Mouse (Mus musculus) left cerebral cortex, adult 9 months (tissue): ENCODE results near the gene Dnm2.
"Not testable (repeated sequence)": the region's sequence is repeated elsewhere in the genome, so short reads cannot be mapped to it uniquely, and the experiment has no call there.

Experiments
- DNase-seq, 2 experiments: peaks; one replicate each; pipeline ENCODE4 v3.0.0; 2022; ENCODE audit warnings: low spot score in 2 of 2

Dnm2 gene

DNA sequence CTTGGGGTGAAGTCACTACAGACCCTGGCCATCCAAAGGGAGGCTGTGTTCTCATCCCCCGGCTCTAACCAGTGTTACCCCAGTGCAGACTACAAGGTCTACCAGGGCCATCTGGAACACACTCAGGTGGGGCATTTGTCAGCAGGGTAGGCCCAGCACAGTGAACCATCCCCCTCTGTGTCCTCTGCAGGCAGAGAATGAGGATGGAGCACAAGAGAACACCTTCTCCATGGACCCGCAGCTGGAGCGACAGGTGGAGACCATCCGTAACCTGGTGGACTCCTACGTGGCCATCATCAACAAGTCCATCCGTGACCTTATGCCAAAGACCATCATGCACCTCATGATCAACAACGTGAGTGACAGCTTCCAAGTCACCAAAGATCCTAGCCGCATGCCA, 78.6 kb downstream of the Dnm2 start:
- no peak for DNase-seq

DNA sequence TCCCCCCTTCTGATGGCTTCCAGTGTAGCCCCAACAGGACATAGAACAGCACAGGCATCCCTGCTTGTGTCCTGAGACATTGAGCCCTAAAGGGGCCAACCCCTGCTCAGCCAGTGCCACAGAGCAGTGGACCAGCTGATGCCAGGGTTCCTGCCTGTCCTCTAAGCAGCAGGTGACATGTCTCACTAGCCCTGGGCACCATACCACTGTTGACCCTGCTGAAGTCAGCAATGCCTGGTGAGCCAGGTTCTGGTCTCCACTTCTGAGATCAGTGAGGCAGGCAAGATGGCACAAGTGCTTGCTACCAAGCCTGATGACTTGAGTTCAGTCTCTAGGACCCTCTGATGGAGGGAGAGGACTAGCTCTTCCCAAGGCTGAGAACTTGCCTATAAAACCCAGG, 81.1 kb downstream of the Dnm2 start:
- DNase-seq, result no peak

DNA sequence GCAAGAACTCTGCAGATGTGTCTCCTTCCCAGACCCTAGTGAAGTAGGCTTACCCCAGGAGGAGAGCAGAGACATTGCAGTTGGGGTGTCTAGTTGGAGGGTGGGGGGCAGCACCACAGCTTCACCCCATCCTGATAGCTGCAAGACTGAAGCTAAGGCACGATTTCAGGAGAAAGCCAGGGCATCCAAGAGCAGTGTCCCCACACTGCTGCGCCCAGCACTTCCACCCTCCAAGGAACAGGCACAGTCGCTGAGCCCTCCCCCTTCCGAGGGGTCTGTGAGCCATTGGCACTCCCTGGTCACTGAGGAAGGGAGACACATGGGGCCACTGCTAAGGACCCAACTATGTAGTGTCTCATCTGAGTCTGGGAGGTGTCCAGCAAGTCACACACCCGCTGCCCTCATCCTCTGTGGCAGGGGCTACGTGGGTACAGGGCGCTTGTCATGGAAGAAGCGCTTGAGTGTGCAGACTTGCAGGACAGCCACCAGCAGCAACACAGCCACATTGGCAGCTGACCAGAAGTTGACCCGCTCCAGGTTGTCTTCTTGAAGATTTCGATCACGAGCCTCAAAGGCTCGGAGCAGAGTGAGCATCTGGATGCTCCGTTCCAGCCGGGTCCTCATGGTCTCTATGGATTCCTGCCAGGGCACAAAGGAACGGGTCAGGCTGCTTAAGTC, 83.2 kb downstream of the Dnm2 start:
- DNase-seq, result no peak

DNA sequence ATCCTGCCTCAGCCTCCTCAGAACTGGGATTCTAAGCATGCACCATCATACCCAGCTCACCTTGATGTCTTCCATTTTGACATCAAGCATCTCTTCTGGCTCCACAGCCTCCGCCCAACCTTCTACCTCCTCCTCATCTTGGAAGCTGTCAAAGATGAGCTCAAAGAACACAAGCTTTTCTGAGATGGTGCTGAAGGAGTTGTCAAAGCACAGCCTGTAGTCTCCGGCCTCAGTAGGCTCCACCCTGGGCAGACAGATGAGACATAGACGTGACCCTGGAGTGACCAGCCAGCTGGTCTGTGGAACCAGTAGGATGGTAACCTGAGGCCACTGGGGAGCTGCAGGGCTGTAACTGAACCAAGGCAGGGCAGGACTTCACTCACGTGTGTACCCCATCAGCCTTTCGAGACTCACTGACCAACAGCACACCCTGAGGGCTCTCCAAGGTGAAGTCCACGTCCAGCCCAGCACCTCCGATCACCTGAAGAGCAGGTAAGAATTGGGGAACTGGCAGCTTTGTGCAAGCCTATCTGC, 84.2 kb downstream of the Dnm2 start:
- peak in 1 of 2 experiments; percentile 19 for DNase-seq

DNA sequence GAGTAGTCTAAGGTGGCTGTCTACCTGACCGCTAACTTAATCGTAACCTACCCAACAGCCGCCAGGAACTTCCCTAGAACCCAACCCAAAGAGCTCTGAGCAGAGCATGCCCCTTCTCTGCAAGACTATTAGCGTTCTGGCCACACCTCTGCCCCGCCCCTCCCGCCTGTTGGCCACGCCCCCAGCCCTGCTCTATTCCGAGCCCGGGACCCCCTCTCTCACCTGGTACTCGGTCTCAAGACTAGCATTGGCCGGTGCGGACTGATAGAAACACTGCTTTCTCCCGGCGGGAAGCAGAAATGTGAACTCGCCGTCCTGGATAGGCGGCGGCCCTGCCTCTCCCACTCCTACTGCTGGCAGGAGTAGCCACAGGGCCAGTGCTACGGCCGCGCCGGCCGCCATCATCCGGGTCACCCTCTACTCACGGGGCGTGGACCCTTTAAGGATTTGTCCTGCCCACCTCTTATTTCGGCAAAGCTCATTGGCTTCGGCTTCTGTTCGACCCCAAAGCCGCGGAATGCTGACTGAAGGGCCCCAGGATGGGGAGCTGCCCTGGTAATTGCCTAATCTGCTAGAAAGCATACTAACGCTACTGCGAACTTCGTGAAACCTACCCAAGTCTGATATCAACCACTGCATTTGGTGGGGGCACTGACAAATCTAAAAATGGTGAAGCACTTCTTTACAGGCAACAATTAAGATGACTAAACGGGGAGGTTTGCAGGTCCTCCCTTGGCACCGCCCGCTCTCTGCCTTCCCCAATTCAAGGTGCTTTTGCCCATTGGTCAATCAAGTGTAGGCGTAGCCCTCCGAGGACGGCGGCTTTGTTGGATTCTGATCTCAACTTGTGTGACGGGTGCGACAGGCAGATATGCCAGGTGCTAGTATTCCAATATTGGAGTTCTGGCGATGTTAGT, 85.3 kb downstream of the Dnm2 start, which contains the start of gene Tmed1:
Gene Tmed1, minus strand, starts transcription at position 481 of the 917 bp plus-strand sequence.
- DNase-seq, result peak; percentile 95

- DNase-seq, result no peak
Measured at GRCm38 (mm10) chr9:21510689-21511015, 85.9 kb downstream of the Dnm2 start.

DNA sequence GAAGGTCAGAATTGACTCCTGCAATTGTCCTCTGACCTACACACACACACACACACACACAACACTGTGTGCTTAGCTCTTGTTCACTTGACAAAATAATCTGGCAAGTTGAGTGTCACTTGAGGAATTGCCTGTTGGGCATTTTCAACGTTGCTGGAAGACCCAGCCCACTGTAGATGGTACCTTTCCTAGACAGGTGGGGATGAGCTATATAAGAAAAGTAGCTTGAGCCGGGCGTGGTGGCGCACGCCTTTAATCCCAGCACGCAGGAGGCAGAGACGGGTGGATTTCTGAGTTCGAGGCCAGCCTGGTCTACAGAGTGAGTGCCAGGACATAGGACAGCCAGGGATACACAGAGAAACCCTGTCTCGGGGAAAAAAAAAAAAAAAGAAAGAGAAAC, 86.3 kb downstream of the Dnm2 start:
- no peak for DNase-seq

GRCm38 (mm10) chr9:21513466-21513865, 88.8 kb downstream of the Dnm2 start:
- no peak for DNase-seq

DNA sequence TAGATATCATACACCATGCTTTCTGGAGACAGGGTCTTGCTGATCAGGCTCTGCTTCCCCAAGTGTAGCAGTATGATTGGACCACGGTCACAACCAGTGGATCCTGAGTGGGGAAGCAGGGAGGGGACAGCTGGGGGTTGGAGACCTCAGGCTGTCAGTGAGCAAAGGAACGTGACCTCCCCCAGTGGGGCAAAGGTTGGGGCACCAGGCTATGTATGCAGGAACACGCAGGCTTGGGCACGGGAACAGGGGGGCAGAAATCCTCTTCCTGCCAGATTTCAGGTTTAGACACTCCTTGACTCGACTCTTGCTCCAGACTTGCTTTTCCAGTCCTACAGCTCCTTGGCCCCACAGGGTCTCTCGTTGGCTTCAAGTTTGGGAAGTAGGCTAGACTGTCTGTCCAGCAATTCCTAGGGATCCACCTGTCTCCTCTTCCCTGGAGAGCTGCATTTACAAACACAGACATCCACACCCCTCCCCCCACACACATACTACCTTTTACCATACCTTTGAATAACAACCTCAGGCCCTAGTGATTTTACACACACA, 93.3 kb downstream of the Dnm2 start:
- DNase-seq, result no peak

- DNase-seq, result not testable (repeated sequence)
Measured at GRCm38 (mm10) chr9:21518690-21519089, 94.0 kb downstream of the Dnm2 start.

DNA sequence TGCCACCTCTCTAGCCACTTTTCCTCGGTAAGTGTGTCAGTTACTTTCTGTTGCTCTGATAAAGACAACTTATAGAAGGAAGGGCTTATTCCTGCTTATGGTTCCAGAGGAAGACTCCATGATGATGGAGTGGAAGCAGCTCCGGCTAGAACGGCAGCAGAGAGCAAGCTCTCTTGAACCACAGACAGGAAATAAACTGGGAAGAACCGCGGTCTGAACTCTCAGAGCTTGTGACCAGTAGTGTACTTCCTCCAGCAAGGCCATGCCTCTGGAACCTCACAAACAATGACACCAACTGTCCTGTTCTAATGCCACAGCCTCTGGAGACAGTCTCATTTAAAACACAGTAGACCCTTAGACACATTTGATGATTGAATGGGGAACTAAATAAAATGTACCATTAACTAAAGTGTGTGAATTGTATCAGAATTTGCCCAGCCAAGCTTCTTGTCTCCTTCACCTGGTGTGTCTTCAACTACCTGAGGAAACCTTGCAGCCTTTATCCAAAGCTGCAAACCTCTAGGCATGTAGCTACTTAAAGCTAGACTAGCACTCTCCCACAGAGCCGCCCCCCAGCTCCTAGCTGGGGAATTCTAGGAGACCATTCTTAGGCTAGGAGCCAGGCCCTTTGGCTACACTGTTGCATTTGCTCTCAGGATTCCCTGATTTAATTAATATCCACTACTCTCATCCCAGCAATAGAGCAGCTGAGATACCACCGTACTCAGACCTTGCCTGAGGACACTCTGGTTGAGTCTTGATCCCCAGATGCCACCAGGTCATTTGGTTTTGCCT, 100.6 kb downstream of the Dnm2 start:
- DNase-seq, result no peak

DNA sequence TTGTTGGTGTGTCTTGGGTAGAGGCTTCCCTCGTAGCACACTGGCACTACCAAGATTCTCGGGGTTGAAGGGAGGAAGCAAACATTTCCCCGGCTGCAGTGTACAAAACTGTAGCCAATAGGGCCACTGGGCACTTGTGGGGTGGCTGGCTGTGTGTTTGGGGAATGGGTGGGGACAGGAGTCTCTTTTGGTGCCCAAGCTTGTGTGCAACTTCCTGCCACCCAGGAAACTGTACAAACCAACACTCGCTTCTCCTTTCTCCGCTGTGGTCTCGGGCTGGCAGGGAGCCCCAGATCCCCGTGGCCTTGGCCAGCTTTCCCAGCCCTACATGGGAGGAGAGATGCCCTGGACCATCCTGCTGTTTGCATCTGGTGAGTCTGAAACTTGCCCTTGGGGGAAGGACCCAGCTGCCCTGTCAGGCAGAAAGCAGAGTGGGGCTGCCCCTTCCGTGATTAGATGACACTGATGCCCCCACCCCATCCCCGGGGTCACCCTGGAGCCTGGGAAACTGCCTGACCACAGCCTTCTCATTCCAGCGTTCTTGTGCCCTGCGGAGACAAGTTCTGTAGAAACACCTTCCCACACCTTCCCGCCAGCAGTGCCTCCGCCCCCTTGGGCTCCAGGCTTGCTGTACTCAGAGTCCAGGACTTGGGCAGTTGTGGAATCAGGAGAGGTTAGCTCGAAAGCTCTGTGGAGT, 101.4 kb downstream of the Dnm2 start, which contains the start of gene AB124611:
Gene AB124611, plus strand, starts transcription at position 240 of the 697 bp plus-strand sequence.
- DNase-seq, result no peak

DNA sequence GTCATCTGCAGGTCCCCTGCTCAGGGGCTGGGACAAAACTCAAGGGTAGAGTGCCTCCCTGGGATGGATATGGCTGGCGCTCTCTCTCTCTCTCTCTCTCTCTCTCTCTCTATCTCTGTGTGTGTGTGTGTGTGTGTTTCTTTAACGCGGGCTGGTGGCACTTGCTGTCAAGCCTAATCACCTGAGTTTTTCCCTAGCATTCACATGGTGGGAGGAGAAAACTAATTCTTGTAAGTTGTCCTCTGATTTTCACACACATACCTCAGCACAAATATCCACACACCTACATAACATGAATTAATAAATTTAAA, 101.9 kb downstream of the Dnm2 start:
- no peak for DNase-seq

DNA sequence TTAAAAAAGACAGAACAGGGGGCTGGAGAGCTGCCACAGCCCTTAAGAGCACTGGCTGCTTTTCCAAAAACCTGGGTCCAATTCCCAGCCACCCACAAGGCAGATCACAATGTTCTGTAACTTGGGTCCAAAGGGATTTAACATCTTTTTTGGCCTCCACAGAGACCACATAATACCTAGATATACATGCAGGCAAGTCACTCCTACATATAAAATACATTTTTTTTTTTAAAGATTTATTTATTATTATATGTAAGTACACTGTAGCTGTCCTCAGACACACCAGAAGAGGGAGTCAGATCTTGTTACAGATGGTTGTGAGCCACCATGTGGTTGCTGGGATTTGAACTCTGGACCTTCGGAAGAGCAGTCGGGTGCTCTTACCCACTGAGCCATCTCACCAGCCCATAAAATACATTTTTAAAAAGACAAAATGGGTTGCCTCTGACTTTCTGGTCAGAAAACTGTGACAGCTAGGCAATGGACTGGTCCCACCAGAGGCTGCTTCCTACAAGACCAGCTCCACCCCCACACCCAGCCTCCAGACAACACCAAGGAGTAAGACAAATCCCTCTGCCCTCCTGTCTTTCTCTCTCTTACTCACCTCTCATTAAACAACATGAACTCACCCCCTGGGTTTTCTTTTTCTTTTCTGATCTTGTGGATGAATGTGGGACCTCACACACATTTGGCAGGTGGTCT, 102.5 kb downstream of the Dnm2 start:
- DNase-seq, result no peak

- no peak for DNase-seq
Measured at GRCm38 (mm10) chr9:21527917-21528324, 103.2 kb downstream of the Dnm2 start.

DNA sequence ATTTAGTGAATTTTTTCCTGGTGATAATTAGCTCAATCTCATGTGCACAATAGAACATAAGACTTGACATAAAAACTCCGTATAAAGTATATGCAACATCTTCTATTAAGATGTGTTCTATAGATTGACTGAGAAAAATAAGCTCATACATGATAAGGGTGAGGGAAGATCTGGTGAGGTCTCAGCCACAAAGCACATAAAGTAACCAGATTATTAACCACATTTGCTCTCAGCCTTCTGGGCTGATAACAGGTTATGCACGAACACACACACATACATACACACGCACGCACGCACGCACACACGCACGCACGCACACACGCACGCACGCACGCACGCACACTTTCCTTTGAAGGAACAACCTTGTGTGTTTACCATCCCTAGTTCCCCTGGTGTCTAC, 111.8 kb downstream of the Dnm2 start:
- no peak for DNase-seq

- DNase-seq, result no peak
Measured at GRCm38 (mm10) chr9:21537009-21537408, 112.3 kb downstream of the Dnm2 start.

- no peak for DNase-seq
Measured at GRCm38 (mm10) chr9:21539981-21540753, 115.5 kb downstream of the Dnm2 start.

DNA sequence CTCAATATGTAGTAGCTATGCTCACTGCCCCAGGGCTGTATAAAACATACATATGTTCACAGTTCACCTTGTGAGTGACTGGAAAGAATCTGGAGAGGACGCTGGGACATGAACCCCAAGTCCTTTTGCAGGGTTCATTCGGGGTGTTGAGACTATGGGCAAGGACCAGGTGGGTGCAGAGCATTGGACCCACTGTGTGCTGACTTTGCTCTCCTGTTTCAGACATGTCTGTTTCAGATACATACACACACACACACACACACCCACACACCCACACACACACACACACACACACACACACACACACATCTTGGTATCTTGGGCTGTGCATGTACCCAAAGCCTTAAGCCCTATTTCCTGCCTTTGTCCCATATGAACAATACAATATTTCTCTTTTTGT, 117.3 kb downstream of the Dnm2 start:
- not testable (repeated sequence) for DNase-seq
